Mouse (Mus musculus): ENCODE measurements around the gene Tekt2.

Tekt2 gene

DNA sequence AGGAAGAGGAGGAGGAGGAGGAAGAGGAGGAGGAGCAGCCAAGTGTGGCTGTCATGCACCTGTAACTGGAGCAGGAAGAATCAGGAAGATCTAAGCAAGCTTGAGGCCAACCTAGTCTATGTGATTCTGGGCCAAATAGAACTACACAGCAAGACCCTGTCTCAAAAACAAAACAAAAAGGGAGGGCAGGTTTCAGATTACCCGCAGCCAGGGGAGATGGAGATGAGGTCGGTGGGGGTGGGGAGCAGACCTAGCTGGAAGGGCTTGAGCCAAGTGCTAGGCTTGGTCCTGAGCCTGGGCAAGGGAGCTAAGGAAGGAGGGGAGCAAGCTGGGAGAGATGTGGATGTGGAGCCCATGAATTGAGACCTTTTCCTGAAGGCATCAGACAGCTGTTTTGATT is 18.7 kb downstream of the Tekt2 start:
- no peak for DNase-seq (ENCODE audit: low read depth, low spot score)

DNA sequence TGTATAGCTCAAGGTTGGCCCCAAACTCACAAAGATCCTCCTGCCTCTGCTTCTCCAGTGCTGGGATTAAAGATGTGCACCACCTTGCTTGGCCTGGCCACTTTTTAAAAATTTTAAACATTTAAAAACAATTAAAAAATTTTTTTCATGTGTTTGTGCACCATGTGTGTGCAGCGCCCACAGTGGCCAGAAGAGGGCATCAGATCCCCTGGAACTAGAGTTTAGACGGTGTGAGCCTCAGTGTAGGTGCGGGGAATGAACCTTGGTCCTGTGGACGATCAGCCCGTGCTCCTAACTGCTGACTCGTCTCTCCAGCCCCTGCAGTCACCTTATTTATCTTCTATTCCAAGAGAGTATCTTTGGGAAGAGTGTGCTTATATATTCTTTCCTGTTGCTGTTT is 19.4 kb downstream of the Tekt2 start:
- no peak for DNase-seq (ENCODE audit: low read depth, low spot score)

DNA sequence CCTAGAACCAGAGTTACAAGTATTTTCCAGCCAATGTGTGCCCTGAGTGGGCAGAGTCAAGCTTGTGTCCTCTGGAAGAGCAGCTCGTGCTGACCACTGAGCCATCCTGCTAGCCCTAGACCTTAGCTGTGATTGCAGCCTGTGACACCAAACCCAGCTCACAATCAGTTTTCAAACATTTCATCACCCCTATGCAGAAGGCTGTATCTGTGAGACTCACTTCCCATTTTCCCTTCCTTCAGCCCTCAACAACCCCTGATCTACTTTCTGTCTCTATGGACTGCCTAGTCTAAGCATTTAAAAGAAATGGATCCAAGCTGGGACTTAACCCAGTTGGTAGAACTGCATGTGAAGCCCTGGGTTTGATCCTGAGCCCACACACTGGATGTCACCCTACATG is 20.1 kb downstream of the Tekt2 start:
- no peak for DNase-seq (ENCODE audit: low read depth, low spot score)

DNA sequence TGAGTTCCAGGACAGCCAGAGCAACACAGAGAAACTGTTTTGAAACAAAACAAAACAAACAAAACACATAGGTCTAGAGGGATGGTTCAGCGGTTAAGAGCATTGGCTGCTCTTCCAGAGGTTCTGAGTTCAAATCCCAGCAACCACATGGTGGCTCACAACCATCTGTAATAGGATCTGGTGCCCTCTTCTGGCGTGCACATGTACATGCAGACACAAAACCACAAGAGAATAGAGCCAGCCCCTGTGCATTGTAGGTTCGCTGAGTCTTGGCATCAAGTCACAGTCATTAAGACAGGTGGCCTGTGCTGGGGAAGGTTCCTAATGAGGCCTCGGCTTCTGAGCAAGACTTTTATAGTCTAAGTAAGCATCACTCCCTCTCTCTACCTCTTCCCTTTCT is 21.6 kb downstream of the Tekt2 start:
- no peak for DNase-seq (ENCODE audit: low read depth, low spot score)

DNA sequence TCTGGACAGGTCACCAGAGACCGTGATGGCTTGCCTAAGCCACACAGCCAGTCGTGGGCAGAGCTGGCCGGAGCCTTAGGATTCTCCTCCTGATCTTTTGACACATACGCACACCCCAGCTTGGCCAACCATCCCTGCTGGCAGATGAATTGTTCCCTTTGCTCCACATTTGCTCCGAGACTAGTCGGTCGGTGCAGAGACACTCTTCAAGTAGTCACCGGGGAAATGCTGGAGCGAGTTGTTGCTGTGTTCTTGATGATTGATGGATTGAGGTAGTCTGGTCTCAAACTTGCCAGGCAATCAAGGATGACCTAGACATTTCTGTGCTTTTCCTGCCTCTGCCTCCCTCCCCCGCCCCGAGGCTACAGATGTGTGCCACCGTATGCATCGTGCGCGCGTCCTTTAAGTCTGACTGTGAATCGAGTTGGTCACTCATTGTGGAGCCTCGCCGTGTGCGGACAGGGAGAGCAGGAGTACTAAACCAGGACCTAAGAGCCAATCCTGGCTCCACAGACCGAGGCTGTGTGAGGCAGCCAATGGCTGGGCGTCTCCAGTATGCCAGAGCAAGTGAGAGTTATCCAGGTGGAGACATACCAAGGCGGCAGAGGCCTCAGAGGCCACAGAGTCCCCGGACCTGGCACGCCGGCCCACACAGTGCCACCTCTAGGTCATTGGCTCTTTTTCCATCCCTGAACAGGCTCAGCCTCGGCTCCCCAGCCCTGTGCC is 23.7 kb downstream of the Tekt2 start:
- no peak for DNase-seq (ENCODE audit: low read depth, low spot score)

DNA sequence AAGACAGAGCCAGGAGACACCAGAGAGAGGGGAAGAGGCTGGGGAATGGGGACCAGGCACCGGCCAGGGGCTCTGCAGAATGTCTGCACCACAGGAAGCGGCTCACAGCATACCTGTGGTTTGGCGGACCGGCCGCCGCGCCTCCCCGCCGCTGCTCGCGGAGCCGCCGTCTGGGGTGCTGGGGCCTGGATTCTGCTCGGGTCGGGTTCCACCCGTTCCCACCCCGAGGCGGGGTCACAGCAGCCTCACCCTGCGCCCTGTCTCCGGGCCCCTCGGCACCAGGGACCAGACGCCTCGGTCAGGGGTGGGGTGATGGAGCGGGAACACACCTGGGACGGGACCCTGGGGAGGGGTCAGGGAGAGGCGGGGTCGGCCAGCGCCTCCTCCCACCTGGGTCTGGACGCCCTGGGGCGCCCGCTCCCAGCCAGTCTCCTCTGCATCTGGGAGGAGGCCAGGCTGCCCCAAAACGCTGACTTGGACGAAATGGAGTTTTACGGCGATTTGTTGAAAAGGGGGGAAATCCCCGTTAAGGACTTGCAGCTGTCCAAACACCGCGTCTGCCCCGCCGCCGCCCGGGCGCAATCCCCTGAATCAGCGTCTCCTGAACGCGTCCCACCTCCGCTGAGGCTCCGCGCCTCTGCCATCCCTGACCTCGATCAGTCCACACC is 24.4 kb downstream of the Tekt2 start:
- no peak for DNase-seq (ENCODE audit: low read depth, low spot score)

DNA sequence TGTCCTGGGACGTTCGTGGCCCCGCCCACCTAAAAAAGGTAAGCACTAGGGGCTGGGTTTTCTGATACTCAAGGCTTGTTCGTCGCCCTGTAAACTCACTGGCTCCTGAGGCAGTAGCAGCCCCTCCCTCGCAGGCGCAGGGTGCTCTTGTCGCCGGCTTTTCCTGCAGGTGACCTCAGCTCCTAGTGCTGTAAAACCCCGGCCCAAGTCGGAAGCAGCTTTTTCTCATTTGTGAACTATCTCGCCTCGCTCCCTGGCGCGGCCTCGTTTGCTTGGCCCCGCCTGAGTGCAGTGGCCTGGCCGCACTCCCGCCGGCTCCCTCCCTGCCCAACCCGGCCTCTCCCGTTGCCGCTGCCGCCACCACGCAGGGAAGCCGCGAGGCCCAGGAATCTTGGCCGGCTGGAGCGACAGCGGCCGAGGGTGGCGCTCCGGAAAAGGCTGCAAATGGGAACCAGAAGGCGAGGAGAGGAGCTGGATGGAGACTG is 28.8 kb downstream of the Tekt2 start:
- DNase-seq (ENCODE audit: low read depth, low spot score), result no peak

DNA sequence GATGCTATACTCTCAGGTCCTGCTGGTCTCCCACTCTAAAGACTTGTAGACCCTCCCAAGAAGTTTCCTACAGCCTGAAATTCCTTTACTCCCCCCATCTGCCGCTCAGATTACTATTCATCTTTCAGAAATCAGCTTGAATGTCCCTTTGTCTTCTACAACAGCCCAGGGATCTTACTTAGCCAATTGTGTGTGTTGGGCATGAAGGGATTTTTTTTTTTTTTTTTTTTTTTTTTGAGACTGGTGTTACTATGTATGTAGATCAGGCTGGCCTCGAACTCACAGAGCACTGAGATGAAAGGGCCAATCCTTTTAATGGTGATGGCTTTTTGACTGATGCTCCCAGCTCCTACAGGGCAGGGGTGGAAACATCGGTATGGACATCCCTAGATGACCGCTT is 29.6 kb downstream of the Tekt2 start:
- DNase-seq (ENCODE audit: low read depth, low spot score), result no peak

DNA sequence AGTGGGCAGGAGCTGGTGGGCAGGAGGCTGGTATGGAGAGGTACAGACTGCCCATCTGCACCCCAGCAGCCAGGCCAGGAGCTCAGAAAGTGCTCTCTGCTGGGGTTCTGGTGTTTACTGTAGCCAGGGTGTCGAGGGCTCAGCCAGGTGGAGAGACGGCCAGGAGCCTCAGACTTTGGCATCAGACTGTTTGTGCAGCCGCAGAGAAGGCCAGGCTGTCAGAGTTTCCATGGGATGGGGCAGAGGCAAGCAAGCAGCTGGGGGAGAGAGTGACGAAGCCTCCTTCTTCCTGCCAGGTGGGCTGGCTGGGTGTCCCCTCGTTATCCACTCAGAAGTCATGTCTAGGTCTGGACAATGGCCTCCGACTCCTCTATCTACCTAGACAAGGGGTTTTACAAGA is 30.3 kb downstream of the Tekt2 start:
- DNase-seq (ENCODE audit: low read depth, low spot score), result no peak

DNA sequence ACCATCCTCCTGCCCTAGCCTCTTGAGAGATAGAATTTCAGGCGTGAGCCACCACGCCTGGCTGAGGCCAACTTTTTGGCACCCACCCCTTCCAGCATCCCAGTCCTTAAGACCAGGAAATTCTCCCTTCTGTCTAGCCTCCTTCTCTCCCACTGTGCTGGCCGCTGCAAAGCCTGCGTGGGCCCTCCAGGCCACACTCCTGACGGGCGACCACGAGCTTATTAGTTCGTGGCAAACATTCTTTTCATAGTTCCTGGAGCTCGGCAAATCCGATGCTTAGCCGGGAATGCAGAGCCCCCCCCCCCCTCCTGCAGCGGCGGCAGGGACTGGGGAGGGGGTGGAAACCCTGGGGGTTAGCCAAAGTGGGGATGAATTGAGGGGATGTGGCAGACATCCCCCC is 34.3 kb downstream of the Tekt2 start:
- DNase-seq (ENCODE audit: low read depth, low spot score), result no peak

DNA sequence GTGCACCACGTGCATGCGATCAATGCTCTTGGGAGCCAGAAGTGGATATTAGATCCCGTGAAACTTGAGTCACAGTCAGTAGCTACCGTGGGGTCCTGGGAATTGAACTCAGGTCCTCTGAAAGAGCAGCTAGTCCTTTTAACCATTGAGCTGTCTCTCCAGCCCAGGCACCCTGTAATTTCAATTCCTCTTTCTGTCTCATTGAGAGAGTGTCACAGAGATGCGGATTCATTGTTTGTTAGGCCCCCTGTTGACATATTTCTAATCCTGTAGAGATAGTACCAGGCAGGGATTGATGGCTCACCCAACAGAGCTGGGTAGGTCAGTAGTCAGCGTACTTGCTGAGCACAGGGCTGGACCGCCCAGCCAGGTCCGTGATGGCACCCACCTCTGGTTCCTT is 35.2 kb downstream of the Tekt2 start:
- DNase-seq (ENCODE audit: low read depth, low spot score), result no peak

DNA sequence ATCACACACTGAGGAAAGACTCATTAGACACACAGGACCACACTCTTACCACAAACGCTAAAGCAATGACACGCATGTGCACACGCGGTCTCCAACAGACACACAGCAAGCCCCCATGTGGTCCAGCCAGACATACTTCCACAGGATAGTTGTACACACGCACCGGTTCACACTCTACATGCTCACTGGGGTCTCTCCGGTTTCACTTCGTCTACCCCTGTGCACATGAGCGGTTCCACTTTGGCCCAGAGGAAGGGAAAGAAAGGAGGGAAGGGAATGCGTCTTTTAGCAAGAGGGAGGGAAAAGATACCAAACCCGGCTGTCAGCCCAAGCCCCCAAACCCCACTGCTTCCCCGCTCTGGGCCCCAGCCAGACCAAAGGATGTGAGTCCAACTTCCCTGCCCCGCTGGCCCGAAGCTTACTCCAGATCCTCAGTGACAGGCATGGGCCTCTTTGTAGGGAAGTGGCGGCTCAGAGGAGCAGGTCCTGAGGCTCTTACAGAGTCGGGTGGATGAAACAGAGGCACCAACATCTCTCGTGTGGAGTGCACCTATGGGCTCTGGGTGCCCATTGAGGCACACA is 37.3 kb downstream of the Tekt2 start:
- no peak for DNase-seq (ENCODE audit: low read depth, low spot score)

DNA sequence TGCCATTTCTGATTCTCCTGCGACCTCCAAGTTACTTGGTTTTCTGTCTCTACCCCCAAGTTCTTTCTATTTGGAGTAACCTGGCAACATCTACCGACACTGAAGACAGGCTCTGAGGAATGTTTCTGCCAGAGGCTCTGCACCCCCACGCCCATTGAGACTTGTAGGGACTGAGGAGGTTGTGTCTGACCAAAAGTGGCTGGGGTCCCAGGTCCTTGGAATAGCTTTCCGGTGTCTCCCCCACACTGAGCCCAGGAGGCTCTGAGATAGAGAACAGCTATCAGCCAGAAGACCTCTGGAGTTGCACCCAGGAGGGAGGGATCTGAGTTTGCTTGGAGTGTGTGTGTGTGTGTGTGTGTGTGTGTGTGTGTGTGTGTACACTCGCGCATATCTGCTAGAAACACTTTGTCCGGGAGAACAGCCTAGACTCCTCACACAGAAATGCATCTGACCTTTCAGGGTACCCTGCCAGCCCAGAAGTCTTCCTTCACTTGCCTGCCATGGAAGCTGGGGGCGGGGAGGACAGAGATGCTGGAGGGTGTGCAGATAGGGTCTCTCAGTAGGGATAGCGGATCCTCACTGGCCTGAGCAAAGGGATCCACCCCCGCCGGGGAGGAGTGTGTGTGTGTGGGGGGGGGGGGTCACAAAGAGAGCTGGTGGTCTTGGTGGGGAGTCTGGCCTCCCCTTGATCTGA is 38.0 kb downstream of the Tekt2 start:
- DNase-seq (ENCODE audit: low read depth, low spot score), result no peak

DNA sequence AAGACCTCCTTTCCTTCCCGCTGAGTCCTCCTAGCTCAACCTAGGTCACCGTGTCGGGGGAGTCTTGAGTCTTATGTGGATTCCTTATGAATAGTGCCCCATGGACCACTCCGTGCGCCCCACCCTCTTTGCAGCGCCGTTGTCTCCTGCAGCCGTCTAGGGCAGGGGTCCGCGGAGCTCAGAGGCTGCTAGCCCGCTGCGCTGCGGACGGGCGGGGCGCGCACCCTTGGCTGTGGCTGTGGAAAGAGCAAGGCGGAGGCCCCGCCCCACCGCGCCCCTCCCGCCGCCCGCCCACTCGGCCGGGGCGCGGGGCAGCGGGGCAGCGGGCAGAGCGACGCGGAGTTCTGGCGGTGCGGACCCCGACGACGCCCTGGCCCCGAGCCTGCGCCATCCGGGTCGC is 39.0 kb downstream of the Tekt2 start, which contains the start of gene Col8a2:
Gene Col8a2, plus strand, starts transcription at position 302 of the 400 bp plus-strand sequence.
- no peak for DNase-seq (ENCODE audit: low read depth, low spot score)

DNA sequence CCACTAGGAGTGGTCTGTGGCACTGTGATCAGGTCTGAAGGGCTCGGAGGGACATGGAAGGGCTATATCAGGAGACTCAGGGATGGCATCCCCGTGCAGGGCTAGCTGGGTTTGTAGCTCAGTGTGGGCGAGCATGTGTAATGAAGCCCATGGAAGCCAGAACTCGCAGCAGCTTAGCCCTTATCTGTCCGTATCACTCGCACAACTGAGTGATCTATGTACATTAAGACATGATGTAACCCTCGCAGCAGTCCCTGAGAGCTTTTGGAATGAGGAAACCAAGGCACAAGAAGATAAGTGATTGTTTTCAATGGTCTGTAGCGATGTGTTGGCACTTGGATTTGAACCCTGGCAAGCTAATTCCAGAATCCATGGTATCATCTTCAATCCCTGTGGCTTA is 41.9 kb downstream of the Tekt2 start:
- no peak for DNase-seq (ENCODE audit: low read depth, low spot score)

DNA sequence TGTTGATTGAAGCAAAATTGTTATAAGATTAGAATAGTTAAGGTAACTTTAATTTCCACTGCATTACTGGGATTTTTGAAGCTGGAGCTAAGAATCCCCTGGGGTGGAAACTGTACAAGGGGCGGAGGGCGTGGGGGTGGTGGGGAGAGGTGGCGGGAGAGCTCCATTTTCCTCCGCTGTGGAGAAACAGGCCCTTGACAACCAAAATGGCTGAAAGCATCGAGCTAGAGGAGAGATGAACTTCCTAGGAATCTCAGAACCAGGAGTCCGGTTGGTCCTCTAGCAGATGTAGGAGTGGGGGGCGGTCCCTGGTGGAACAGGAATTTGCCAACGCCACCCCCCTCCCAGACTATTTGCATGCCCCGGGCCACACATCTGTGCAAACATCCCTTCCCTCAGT is 43.8 kb downstream of the Tekt2 start:
- no peak for DNase-seq (ENCODE audit: low read depth, low spot score)

DNA sequence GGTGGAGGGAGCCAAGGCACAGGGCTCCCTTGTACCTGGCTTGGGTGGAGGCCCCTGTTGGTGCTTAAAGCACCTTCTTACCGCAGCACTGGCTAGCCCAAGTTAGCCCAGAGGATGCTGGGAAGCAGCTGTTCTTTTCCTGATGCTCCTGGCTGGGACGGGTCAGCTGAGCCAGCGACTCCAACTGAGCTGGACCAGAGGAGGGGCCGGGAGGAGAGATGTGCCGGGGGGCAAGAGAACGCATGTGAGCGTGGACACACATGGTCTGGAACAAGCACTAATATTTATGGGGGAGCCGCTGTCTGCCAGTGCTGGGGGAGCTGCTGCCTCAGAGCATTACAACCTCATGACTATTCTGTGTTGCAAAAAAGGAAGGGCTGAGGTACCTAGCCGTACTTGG is 46.5 kb downstream of the Tekt2 start:
- no peak for DNase-seq (ENCODE audit: low read depth, low spot score)

DNA sequence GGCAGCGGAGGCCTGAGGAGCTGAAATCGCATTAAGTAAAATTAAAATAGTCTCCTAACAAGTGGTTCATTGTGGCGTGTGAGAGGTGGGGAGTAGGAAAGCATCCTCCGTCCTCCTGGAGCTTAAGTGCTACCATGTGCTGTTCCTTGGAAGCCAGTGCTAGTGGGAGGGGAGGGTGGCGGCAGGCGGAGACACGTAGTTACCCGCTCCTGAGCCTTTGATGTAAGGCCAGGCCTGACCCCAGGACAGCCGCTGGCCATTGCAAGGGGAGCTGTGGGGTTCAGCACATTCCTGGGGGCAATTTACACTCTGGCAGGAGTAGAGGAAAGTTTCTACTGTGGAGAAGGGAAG is 46.9 kb downstream of the Tekt2 start:
- no peak for DNase-seq (ENCODE audit: low read depth, low spot score)

DNA sequence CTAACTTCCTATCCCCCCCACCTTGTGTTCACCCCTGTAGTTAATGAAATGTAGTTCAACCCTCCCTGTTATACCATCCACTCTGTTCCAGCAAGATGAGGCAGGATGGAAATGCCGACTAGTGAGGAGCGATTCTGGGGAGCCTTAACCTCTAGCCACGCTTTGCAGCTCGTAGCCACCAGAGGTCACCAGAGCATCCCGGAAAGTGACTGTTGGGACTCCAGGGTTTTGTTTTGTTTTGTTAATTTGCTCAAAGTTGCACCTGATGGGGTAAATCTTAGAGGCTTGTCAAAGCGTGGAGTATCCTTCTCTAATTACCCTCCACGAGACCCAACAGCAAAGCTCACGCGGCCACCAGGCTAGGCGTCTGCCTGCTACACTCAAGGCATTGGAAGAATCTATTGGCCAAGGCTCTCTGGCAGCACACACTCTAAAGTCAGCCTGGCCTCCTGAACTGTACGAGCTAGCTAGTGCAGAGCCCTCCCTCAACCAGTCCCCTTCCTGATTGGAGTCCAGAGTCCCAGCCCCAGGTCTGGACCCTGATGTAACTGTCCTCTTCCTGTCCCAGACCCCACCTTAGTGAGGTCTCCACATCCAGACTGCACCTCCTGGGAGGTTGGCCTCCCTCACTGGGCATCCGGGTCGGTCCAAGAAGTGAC is 47.5 kb downstream of the Tekt2 start:
- DNase-seq (ENCODE audit: low read depth, low spot score), result no peak

DNA sequence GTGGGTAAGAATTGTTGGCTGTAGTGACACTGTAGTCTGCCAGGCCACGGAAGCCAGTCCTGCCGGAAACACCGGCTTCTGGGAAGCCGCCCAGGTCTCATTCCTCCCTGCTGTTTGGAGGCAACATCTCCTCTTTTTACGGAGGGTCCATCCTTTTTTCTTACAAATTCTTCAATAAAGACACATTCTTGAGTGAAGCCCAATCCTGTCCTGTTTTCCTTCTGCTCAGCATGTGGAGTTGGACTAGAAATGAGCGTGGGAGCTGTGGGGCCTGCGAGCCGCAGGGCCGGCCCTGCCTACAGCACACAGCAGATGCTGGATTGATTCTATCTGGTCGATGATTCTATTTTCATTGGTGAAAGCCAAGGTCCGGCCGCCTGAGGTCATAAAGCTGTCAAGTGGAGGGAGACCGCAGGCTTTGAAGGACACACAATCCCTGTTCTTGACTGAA is 49.8 kb downstream of the Tekt2 start:
- no peak for DNase-seq (ENCODE audit: low read depth, low spot score)

DNA sequence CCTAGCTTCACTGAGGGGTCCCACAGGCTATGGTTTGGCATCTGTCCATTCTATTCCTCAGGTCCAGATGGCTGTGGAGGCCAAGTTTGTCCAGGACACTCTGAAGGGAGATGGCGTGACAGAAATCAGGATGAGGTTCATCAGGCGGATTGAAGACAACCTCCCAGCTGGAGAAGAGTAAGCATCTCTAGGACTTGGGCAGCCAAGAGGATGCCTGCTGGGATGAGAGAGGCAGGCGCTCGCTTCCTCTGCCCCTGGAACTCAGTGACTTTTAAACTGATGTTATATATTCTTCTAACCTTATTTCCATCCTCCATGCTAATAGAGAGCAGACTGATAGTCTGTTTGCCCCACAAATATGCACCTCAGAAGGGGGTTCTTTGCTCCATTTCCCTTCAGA is 50.4 kb downstream of the Tekt2 start:
- DNase-seq (ENCODE audit: low read depth, low spot score), result no peak

DNA sequence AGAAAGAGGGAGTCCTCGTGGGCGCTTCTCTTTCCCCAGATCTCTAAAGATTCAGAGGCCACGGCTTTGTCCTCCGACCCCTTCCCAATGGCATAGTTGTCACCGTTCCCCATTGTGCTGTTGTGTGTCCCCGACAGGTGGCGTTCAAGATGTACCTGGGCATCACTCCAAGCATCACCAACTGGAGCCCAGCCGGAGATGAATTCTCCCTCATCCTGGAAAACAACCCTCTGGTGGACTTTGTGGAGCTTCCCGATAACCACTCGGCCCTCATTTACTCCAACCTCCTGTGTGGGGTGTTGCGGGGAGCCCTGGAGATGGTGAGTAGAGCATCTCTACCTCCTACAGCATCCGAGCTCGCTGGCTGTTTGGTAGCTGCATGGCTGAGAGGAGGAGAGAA is 51.7 kb downstream of the Tekt2 start:
- no peak for DNase-seq (ENCODE audit: low read depth, low spot score)
